Mouse (Mus musculus): ENCODE measurements at regions not wholly inside any gene's neighbourhood (a gene's known extent, or its start where the extent isn't known, plus 50 kb on each side); places are given as distances from the start of the nearest gene placed in this dataset.
A peak's percentile ranks its signal among the peaks of the same experiment; 100 is the strongest.

DNA sequence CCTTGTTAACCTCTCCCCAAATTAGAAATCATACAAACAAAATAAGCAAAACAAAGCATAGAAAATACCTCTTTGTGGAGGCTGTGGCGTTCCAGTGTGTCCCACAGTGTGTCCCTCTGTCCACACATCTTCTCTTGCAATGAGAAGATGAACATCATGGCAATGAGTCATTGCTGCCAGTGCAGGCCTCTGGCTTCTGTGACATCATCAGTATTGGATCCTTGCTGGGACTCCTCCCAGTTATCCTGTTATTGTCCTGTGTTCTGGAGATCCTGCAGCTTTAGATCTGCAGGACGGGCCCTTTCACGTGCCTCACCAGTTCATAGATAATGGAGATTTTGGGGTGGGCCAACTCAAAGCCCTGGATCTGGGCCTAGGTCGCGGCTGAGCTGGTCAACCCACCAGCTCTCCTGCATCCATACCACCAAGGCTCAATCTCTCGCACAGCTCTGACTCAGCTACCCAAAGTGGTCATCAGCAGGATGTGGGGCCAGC, 80.9 kb downstream of the Tmem212 start:
- no peak for DNase-seq

GRCm38 (mm10) chr3:27804271-27804670, 91.9 kb downstream of the Tmem212 start:
- no peak for DNase-seq

DNA sequence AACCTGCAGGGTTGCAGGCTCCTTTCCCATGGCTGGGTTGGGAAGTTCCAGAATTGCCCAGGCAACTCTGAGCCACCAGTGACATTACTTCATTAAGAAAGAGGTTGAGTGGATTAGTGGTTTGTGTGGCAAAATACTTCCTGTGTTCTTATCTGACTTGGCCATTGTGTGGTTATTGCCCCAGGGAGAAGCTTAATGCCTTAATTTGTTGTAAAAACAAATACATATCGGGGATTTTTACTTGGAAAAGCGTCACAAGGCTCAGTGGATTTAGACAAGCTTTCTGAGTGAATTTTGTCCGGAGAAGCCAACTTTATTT, 80.5 kb upstream of the Fndc3b start:
- no peak for DNase-seq

- no peak for DNase-seq
Observed at GRCm38 (mm10) chr3:27790932-27791632, 80.0 kb upstream of the Fndc3b start.

DNA sequence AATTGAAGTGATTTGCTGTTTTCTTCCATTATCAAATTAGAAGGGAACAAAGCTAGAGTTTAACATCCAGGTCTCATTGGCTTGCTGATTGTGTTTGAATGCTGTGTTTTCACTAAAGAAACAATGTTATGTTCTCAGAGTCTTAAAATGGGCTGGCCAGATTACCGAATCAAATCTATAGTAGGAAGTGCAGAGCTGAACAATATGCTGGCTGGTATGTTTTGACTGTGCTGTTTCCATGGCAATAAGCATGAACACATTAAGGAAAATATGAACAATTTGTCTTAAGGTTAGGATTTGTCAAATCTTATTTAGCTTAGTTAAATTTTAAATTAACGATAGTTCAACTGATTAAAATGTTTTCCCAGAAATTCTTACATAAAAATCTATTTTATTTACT, 72.8 kb upstream of the Fndc3b start:
- DNase-seq = no peak

- DNase-seq = no peak
Observed at GRCm38 (mm10) chr3:27783476-27783875, 72.4 kb upstream of the Fndc3b start.

GRCm38 (mm10) chr3:27782056-27782765, 71.1 kb upstream of the Fndc3b start:
- DNase-seq = no peak

DNA sequence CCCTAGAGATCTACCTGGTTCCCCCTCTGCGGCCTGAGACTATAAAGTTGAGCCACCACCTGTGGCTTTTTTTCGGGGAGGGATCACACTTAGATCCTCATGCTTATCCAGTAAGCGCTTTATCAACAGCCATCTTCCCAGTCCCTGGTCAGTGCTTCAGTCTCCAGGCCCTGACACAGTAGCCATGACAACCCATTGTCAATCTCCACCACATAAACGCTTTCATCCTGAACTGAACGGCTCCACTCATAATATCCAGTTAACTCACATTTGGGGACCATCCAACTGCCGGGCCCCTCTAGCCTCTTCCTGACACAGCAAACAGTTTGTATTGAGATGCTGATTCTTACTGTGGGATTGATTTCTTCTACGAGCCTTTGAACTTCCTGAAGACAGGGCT, 68.8 kb upstream of the Fndc3b start:
- no peak for DNase-seq

DNA sequence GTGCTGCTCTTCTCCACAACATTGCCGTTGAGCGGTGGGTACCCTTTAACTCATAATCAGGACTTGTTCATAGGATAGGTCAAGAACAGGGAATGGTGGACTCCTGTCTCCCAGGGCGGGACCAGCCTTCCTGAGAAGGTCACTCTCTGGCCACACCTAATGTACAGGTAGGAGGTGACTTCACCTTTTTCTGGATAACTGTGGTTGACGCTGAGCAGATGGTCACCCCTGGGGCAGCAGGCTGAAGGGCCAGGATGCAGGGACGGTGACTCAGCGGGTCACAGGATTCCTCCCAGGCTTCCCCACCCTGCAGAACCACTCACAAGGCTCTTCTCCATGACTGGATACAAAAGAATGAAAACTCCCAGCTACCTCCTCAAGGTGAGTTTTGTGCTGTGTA, 66.6 kb upstream of the Fndc3b start:
- no peak for DNase-seq

DNA sequence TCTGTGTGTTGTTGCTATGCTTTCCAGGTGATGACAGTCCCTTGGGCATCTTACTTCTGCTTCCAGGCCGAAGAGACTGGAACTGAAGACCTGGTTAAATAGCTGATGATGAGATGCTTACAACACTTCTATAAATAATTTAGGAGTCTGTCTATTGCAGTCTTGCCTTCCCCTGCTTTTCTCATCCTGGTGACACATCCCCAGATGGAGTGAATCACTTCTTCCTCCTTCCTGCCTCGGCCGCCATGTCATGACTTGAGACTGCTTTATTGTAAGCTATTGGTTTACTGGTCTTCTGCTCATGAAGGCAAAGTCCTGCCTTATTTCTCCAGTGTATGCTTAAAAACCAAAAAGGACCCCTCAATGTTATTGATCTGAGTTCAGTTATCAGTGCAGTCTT, 62.1 kb upstream of the Fndc3b start:
- DNase-seq = no peak

GRCm38 (mm10) chr3:27769438-27769837, 58.3 kb upstream of the Fndc3b start:
- DNase-seq = no peak

DNA sequence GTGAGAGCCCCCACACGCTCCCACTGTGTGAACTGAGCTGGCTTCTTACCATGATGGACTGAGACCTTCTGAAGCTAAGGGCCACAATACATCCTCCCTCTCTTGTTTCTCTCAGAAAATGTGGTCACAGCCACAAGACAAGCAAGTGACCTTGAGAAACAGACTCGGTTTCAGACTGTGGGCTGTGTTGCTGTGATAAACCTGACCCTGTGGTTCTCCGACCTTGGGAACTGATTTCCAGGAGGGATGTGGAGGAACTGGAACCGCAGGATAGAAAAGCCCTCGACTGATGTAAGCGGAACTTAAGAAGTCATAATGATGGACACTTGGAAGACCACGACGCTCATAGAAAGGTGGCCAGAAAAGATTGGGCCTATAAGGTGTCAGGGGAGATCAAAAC, 56.1 kb upstream of the Fndc3b start:
- no peak for DNase-seq

DNA sequence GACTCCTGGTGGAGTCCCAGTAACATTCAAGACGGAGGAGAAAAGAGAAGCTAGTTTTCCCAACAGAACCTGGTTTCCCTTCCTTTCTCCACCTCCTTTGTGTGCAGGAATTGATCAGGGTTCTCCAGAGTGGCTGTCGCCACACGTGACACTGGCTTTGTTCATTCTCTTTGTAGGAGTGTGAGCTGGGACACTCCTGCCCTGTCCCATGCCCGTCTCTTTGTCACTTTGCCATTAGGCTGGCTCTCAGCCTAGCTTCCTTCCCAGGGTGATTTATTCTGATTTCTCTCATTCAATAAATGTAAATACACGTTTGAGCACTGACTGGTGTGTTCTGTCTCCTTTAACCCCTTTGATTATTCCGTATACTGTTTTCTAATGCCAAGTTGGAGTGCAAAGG, 55.3 kb upstream of the Fndc3b start:
- DNase-seq = no peak

- DNase-seq = peak; percentile 26
Observed at GRCm38 (mm10) chr3:27765929-27766328, 54.8 kb upstream of the Fndc3b start.

DNA sequence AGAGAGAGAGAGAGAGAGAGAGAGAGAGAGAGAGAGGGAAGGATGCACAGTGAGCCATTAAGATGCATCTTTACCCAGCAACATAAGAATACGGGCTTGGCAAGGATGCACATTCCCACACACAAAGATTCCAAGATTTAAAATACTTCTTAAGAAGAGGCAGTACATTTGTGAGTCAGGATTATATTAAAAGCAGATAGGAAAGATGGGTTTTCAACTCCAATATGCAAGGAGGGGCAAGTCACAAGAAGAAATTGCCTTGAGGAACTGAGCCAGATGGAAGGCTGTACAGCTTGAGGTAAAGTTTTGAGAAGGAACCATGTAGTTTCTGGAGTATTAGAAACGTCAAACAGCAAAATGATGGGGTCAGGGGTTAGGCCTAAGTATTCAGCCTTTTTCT, 53.4 kb upstream of the Fndc3b start:
- DNase-seq = no peak

GRCm38 (mm10) chr3:27761031-27761430, 49.9 kb upstream of the Fndc3b start:
- DNase-seq = no peak

Data from adrenal gland, adult 8-10 months (tissue).